Mouse (Mus musculus): ENCODE results near the gene Gm973. TPM values are rescaled to one million over a fixed set of nuclear protein-coding genes. Genes with fewer than 3 reads are reported as not detected.

Gene Gm973
- polyA plus RNA-seq, 1 experiment from 2014 or later = not detected

- H3K4me3 ChIP-seq (ENCODE audit: low read depth, low read length) = no peak overlapping the region
- 0 out of 2 replicates have a peak, but pooled peaks cover 10% of the 10 kb centered on the region for H3K4me1 ChIP-seq (ENCODE audit: insufficient read depth)
- H3K4me2 ChIP-seq = no peak overlapping the region
- 0 out of 2 replicates have a peak, but pooled peaks cover 2% of the 10 kb centered on the region for H3K36me3 ChIP-seq (ENCODE audit: insufficient read depth)
- no peak overlapping the region for H3K9ac ChIP-seq
- WGBS = 87% methylated on average over 5 of the region's 5 CpGs
- no peak for TF ChIP-seq CTCF (IDR thresholded peaks at IDR 0.05; ENCODE audit: low read depth)
- ATAC-seq (ENCODE audit: insufficient read depth) (no peak), DNase-seq (no peak)
- no peak overlapping the region for H3K27ac ChIP-seq (ENCODE audit: low read depth)
- H3K27me3 ChIP-seq (ENCODE audit: insufficient read depth, low read length) = no peaks in the 10 kb centered on the region
- H3K9me3 ChIP-seq (ENCODE audit: low read depth, low read length) = no peaks in the 10 kb centered on the region
These were observed 20.1 kb upstream of the Gm973 start for GRCm38 (mm10) chr1:59495970-59496369.

- H3K4me1 ChIP-seq (ENCODE audit: insufficient read depth) = 0 out of 2 replicates have a peak, but pooled peaks cover 3% of the 10 kb centered on the region
- peak; percentile 74; the same call in 1 of the 2 replicates for ATAC-seq (ENCODE audit: insufficient read depth)
- no peak for TF ChIP-seq CTCF (IDR thresholded peaks at IDR 0.05; ENCODE audit: low read depth)
- H3K4me2 ChIP-seq = no peak overlapping the region
- no peaks in the 10 kb centered on the region for H3K36me3 ChIP-seq (ENCODE audit: insufficient read depth)
- H3K9ac ChIP-seq = no peak overlapping the region
- peak; percentile 47 for DNase-seq
- no peaks in the 10 kb centered on the region for H3K27me3 ChIP-seq (ENCODE audit: insufficient read depth, low read length)
- H3K27ac ChIP-seq (ENCODE audit: low read depth) = peak overlapping the region; percentile 26; the same call in 1 of the 2 replicates
- no peak overlapping the region for H3K4me3 ChIP-seq (ENCODE audit: low read depth, low read length)
- no peaks in the 10 kb centered on the region for H3K9me3 ChIP-seq (ENCODE audit: low read depth, low read length)
- whole genome bisulfite sequencing = 48% methylated on average over 6 of the region's 6 CpGs
These were observed 18.1 kb upstream of the Gm973 start for GRCm38 (mm10) chr1:59497741-59498613.

GRCm38 (mm10) chr1:59499327-59499726 is 16.7 kb upstream of the Gm973 start:
- no peak overlapping the region for H3K4me2 ChIP-seq
- peaks cover 3% of the 10 kb centered on the region; the same call in 1 of the 2 replicates for H3K4me1 ChIP-seq (ENCODE audit: insufficient read depth)
- 72% methylated on average over 3 of the region's 3 CpGs for WGBS
- no peaks in the 10 kb centered on the region for H3K9me3 ChIP-seq (ENCODE audit: low read depth, low read length)
- H3K36me3 ChIP-seq (ENCODE audit: insufficient read depth) = no peaks in the 10 kb centered on the region
- ATAC-seq (ENCODE audit: insufficient read depth) (no peak), DNase-seq (no peak)
- no peaks in the 10 kb centered on the region for H3K27me3 ChIP-seq (ENCODE audit: insufficient read depth, low read length)
- 0 out of 2 replicates have a peak overlapping the region, but pooled peaks have one; percentile 16 for H3K27ac ChIP-seq (ENCODE audit: low read depth)
- no peak overlapping the region for H3K4me3 ChIP-seq (ENCODE audit: low read depth, low read length)
- no peak for TF ChIP-seq CTCF (IDR thresholded peaks at IDR 0.05; ENCODE audit: low read depth)
- no peak overlapping the region for H3K9ac ChIP-seq

DNA sequence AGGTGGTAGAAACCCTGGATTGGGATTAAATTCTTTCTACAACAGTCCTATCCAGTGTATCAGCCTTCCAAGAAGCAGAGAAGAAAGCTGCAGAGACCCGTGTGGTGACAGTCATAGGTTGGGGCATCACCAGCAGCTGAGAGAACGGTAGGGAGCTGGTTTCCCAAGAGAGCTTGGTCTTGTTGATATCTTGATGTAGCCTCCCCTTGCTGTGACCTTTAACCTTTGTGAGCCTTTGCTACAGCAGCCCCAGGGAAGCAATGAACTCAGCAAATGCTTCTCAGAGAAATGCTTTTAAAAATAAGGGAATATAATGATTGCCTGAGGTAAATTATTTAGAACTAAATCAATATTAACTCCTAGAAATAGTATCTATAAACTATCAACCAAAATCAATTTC is 13.7 kb upstream of the Gm973 start:
- no peaks in the 10 kb centered on the region for H3K27me3 ChIP-seq (ENCODE audit: insufficient read depth, low read length)
- H3K9me3 ChIP-seq (ENCODE audit: low read depth, low read length) = no peaks in the 10 kb centered on the region
- H3K36me3 ChIP-seq (ENCODE audit: insufficient read depth) = no peaks in the 10 kb centered on the region
- H3K4me1 ChIP-seq (ENCODE audit: insufficient read depth) = peaks cover 1% of the 10 kb centered on the region; the same call in 1 of the 2 replicates
- no peak overlapping the region for H3K4me2 ChIP-seq
- no peak overlapping the region for H3K9ac ChIP-seq
- no peak overlapping the region for H3K27ac ChIP-seq (ENCODE audit: low read depth)
- H3K4me3 ChIP-seq (ENCODE audit: low read depth, low read length) = no peak overlapping the region
- DNase-seq (no peak), ATAC-seq (ENCODE audit: insufficient read depth) (no peak)
- 64% methylated on average over 2 of the region's 2 CpGs for WGBS
- TF ChIP-seq CTCF (IDR thresholded peaks at IDR 0.05; ENCODE audit: low read depth) = no peak

- Histone ChIP-seq H3K36me3 (ENCODE audit: insufficient read depth) (no peaks in the 10 kb centered on the region), H3K4me3 (ENCODE audit: low read depth, low read length) (no peak overlapping the region), H3K4me2 (no peak overlapping the region), H3K4me1 (ENCODE audit: insufficient read depth) (peaks cover 9% of the 10 kb centered on the region), H3K9ac (no peak overlapping the region), H3K27me3 (ENCODE audit: insufficient read depth, low read length) (no peaks in the 10 kb centered on the region), H3K9me3 (ENCODE audit: low read depth, low read length) (no peaks in the 10 kb centered on the region), H3K27ac (ENCODE audit: low read depth) (peak overlapping the region; percentile 24; the same call in 1 of the 2 replicates)
- no peak for TF ChIP-seq CTCF (IDR thresholded peaks at IDR 0.05; ENCODE audit: low read depth)
- no peak for ATAC-seq (ENCODE audit: insufficient read depth)
- no peak for DNase-seq
- WGBS = 35% methylated on average over 7 of the region's 7 CpGs
These were observed 12.3 kb upstream of the Gm973 start for GRCm38 (mm10) chr1:59503659-59504301.

- H3K27ac ChIP-seq (ENCODE audit: low read depth) = no peak overlapping the region
- peaks cover 10% of the 10 kb centered on the region for H3K4me1 ChIP-seq (ENCODE audit: insufficient read depth)
- TF ChIP-seq CTCF (IDR thresholded peaks at IDR 0.05; ENCODE audit: low read depth) = no peak
- H3K9ac ChIP-seq = no peak overlapping the region
- H3K4me2 ChIP-seq = no peak overlapping the region
- H3K9me3 ChIP-seq (ENCODE audit: low read depth, low read length) = no peaks in the 10 kb centered on the region
- WGBS = 77% methylated on average over 2 of the region's 2 CpGs
- no peak for ATAC-seq (ENCODE audit: insufficient read depth)
- no peak for DNase-seq
- H3K36me3 ChIP-seq (ENCODE audit: insufficient read depth) = no peaks in the 10 kb centered on the region
- no peaks in the 10 kb centered on the region for H3K27me3 ChIP-seq (ENCODE audit: insufficient read depth, low read length)
- no peak overlapping the region for H3K4me3 ChIP-seq (ENCODE audit: low read depth, low read length)
These were observed 11.8 kb upstream of the Gm973 start for GRCm38 (mm10) chr1:59504302-59504700.
